Mouse (Mus musculus): ENCODE results near the gene Phka2.

The Phka2 gene

GRCm38 (mm10) chrX:160601053-160601452 is 99.1 kb downstream of the Phka2 start:
- peak; percentile 45 for DNase-seq

DNA sequence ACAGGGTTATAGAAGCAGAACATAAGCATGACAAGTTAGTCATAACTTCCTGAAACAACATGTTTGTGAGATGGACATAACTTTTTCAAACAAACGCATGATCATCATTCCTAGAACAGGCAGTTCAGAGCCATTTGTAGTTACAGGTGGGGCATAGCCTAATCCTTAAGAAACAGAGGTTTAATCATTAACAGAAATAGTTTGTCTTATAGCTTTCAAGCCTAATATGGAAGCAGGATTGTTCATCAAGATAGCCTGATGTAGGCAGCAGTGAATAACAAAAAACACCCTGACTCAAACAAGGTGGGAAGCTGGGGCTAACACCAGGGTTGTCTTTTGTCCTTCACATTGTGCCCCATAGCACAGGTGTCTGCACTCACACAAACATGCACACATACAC is 100.8 kb downstream of the Phka2 start:
- DNase-seq, result no peak

DNA sequence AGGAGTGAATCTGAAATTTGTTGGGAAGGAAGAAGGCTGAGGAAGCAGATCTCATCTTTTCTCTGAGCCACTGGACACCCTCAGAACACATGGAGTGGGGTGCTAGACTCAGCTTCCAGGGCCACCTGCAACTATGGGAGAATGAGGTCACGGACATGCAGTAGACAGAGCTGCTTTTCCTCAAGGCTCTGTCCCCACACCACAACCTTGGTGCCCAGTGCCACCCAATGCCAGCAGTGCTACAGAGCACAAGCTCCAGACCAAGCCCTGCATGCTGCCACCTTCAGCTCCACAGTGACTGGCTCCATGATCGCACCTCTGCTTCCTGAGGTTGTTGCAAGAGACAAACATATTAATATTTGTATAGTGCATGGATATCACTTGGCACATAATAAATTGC is 101.3 kb downstream of the Phka2 start:
- DNase-seq, result no peak

GRCm38 (mm10) chrX:160603981-160604541 is 102.1 kb downstream of the Phka2 start:
- no peak for DNase-seq

- DNase-seq, result peak; percentile 71
These were observed 107.9 kb downstream of the Phka2 start for GRCm38 (mm10) chrX:160609849-160610248.

GRCm38 (mm10) chrX:160610482-160610881 is 108.5 kb downstream of the Phka2 start:
- DNase-seq, result no peak

DNA sequence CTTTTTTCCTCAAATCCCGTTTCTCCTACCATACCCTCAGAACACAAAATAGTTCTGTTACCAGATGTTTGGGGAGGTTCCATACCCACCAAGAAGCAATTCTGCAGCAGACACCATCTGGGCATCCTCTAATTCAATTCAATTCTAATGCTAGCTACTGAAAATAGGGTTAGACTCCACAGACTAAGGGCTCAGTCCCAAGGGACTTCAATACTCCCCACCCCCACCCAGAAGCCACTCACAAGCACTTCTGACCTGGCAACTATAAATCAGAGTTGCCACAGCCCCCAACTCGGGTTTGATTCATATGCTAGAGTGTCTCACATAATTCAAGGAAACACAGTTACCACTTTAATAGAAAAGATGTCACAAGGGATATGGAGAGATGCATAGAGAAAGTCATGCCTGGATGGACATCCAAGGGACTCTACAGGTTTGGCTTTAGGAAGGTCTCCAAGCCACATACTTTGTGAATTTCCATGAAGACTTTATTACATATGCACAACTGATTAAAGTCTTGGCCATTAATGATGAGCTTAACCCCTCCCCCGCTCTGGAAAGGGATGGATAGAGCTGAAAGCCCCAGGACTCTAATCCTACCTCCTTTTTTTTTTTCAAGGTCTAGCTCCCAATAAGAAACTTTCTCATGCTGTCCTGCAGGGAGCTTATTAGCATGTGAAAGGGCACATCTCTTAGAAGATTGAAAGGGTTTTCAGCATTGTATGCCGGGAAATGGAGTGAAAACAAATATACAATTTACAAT is 109.1 kb downstream of the Phka2 start:
- no peak for DNase-seq
